Mouse (Mus musculus): ENCODE measurements around the gene Fam13a.

GRCm38 (mm10) chr6:58965071-58965831 lies 59.1 kb downstream of the Fam13a start:
- TF ChIP-seq GATA1 (IDR thresholded peaks at IDR 0.05; ENCODE audit: low read length) = no peak
- no peak for TF ChIP-seq TAL1 (IDR thresholded peaks at IDR 0.05; ENCODE audit: low read length)

All from erythroblast, embryonic 14.5 days (primary cell).